Mouse (Mus musculus): Measurements from ENCODE around the gene Vmn1r112. TPM values are rescaled to one million over a fixed set of nuclear protein-coding genes. Genes with fewer than 3 reads are reported as not detected.
"Not testable (repeated sequence)": the region's sequence is repeated elsewhere in the genome, so short reads cannot be mapped to it uniquely, and the experiment has no call there.

Vmn1r112 gene
- total RNA-seq (2014; fragmentation: Nextera tagmentation) (not detected in 2 replicates), total RNA-seq (2017) (not detected in 2 replicates)

DNA sequence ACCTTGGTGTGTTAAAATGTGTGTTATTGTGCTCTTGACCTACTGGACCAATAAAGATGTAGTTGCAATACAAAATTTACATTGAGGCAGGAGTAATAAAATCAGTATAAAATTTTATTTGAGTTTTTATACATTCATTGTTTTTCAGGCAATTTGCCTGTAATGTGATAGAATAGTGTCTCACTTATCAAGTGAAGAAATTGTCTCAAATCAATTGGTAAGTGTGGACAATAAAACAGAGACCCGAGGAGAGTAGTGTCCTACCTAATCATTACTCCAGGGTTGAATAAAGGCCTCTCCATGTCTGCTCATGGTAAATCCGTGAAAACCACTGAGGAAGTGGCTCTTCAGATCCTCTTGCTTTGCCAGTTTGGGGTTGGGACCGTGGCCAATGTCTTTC is at the start of gene Vmn1r112:
Gene Vmn1r112 (plus strand): TSS at position 301 of the 400 bp plus-strand sequence.
- ATAC-seq (replicated peaks; ENCODE audit: low FRiP score, low TSS enrichment, poor library complexity, severe bottlenecking), result not testable (repeated sequence)

DNA sequence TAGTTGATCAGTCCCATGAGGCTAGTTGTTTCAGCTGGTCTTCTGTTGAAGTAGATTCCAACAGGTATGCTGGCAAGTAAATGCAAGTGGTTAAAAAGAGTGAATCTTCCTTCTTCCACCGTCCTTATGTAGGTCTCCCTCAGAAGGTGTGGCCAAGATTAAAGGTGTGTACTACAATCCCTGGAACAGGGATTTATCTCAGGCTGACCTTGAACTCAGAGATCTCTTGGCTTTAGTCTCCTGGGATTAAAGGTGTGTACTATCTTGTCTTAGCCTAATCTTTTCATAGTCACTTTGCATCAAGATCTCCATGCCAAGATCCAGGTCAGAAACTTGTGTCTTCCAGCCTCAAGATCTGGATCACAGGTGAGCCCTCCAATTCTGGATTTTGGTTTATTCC is 40.5 kb upstream of the Vmn1r112 start, which contains the start of gene Gm10668:
Gene Gm10668 (minus strand): TSS at position 101 of the 400 bp plus-strand sequence.
- not testable (repeated sequence) for ATAC-seq (replicated peaks; ENCODE audit: low FRiP score, low TSS enrichment, poor library complexity, severe bottlenecking)

DNA sequence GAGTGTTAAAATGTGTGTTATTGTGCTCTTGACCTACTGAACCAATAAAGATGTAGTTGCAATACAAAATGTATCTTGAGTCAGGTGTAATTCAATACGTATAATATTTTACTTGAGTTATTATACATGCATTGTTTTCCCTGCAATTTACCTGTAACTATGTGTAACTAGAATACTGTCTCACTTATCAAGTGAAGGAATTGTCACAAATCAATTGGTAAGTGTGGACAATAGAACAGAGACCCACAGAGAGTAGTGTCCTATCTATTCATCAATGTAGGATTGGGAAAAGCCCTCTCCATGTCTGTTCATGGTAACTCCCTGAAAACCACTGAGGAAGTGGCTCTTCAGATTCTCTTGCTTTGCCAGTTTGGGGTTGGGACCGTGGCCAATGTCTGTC is 16.0 kb downstream of the Vmn1r112 start, which contains the start of gene Vmn1r113:
Gene Vmn1r113 (plus strand): TSS at position 301 of the 400 bp plus-strand sequence.
- not testable (repeated sequence) for ATAC-seq (replicated peaks; ENCODE audit: low FRiP score, low TSS enrichment, poor library complexity, severe bottlenecking)

DNA sequence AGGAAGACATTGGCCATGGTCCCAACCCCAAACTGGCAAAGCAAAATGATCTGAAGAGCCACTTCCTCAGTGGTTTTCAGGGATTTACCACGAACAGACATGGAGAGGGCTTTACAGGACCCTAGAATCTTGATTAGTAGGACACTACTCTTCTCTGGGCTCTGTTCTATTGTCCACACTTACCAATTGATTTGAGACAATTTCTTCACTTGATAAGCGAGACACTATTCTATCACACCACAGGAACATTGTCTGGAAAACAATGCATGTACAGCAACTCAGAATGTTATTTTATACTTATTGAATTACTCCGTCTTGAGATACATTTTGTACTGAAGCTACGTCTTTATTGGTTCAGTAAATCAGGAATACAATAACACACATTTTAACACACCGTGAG is 41.1 kb downstream of the Vmn1r112 start, which contains the start of gene Vmn1r114:
Gene Vmn1r114 (minus strand): TSS at position 101 of the 400 bp plus-strand sequence.
- not testable (repeated sequence) for ATAC-seq (replicated peaks; ENCODE audit: low FRiP score, low TSS enrichment, poor library complexity, severe bottlenecking)

Other genes starting within 250 kb of the Vmn1r112 start
- gene Vmn1r104, start 237.3 kb upstream of the Vmn1r112 start, total RNA-seq (2014; fragmentation: Nextera tagmentation), result not detected in 2 replicates
- not detected in 2 replicates for gene Vmn1r104, start 237.3 kb upstream of the Vmn1r112 start, total RNA-seq (2017)
- not detected in 2 replicates for gene Gm5726, start 225.4 kb upstream of the Vmn1r112 start, total RNA-seq (2014; fragmentation: Nextera tagmentation)
- gene Gm5726, start 225.4 kb upstream of the Vmn1r112 start, total RNA-seq (2017), result not detected in 2 replicates
- gene Gm4141, start 194.9 kb upstream of the Vmn1r112 start, total RNA-seq (2014; fragmentation: Nextera tagmentation), result not detected in 2 replicates
- gene Gm4141, start 194.9 kb upstream of the Vmn1r112 start, total RNA-seq (2017), result not detected in 2 replicates
- gene Gm4513, start 172.2 kb upstream of the Vmn1r112 start, total RNA-seq (2014; fragmentation: Nextera tagmentation), result not detected in 2 replicates
- gene Gm4513, start 172.2 kb upstream of the Vmn1r112 start, total RNA-seq (2017), result not detected in 2 replicates
- not detected in 2 replicates for gene Vmn1r107, start 102.3 kb upstream of the Vmn1r112 start, total RNA-seq (2014; fragmentation: Nextera tagmentation)
- gene Vmn1r107, start 102.3 kb upstream of the Vmn1r112 start, total RNA-seq (2017), result not detected in 2 replicates
- not detected in 2 replicates for gene Vmn1r111, start 68.0 kb upstream of the Vmn1r112 start, total RNA-seq (2014; fragmentation: Nextera tagmentation)
- gene Vmn1r111, start 68.0 kb upstream of the Vmn1r112 start, total RNA-seq (2017), result not detected in 2 replicates
- not detected in 2 replicates for gene Gm10668, start 40.6 kb upstream of the Vmn1r112 start, total RNA-seq (2014; fragmentation: Nextera tagmentation)
- gene Gm10668, start 40.6 kb upstream of the Vmn1r112 start, total RNA-seq (2017), result not detected in 2 replicates
- gene Vmn1r113, start 16.1 kb downstream of the Vmn1r112 start, total RNA-seq (2014; fragmentation: Nextera tagmentation), result not detected in 2 replicates
- gene Vmn1r113, start 16.1 kb downstream of the Vmn1r112 start, total RNA-seq (2017), result not detected in 2 replicates
- gene Vmn1r114, start 41.0 kb downstream of the Vmn1r112 start, total RNA-seq (2014; fragmentation: Nextera tagmentation), result not detected in 2 replicates
- gene Vmn1r114, start 41.0 kb downstream of the Vmn1r112 start, total RNA-seq (2017), result not detected in 2 replicates
- not detected in 2 replicates for gene Vmn1r115, start 73.8 kb downstream of the Vmn1r112 start, total RNA-seq (2014; fragmentation: Nextera tagmentation)
- gene Vmn1r115, start 73.8 kb downstream of the Vmn1r112 start, total RNA-seq (2017), result not detected in 2 replicates
- not detected in 2 replicates for gene Vmn1r116, start 101.1 kb downstream of the Vmn1r112 start, total RNA-seq (2014; fragmentation: Nextera tagmentation)
- gene Vmn1r116, start 101.1 kb downstream of the Vmn1r112 start, total RNA-seq (2017), result not detected in 2 replicates
- gene Vmn1r117, start 112.9 kb downstream of the Vmn1r112 start, total RNA-seq (2014; fragmentation: Nextera tagmentation), result not detected in 2 replicates
- gene Vmn1r117, start 112.9 kb downstream of the Vmn1r112 start, total RNA-seq (2017), result not detected in 2 replicates
- not detected in 2 replicates for gene Vmn1r118, start 141.2 kb downstream of the Vmn1r112 start, total RNA-seq (2014; fragmentation: Nextera tagmentation)
- not detected in 2 replicates for gene Vmn1r118, start 141.2 kb downstream of the Vmn1r112 start, total RNA-seq (2017)
- gene Vmn1r119, start 241.3 kb downstream of the Vmn1r112 start, total RNA-seq (2014; fragmentation: Nextera tagmentation), result not detected in 2 replicates
- gene Vmn1r119, start 241.3 kb downstream of the Vmn1r112 start, total RNA-seq (2017), result not detected in 2 replicates